Mouse (Mus musculus) naive thymus-derived CD4-positive, alpha-beta T cell, adult 5 months (primary cell): Measurements from ENCODE around the gene 9130019O22Rik. TPM values are rescaled to one million over a fixed set of nuclear protein-coding genes. Genes with fewer than 3 reads are reported as not detected.

ENCODE experiments used
- polyA plus RNA-seq: library from polyadenylated mRNA; unstranded; fragments of 100-300 nt; shearing (Covaris generic); gene quantifications from one replicate; pipeline ENCODE4 v1.2.1, GENCODE M21; 2017

Gene 9130019O22Rik
- polyA plus RNA-seq = 7.7 TPM

GRCm38 (mm10) chr7:127386641-127387392, at the start of gene 9130019O22Rik:
Gene 9130019O22Rik (minus strand): TSS chr7:127387166.

DNA sequence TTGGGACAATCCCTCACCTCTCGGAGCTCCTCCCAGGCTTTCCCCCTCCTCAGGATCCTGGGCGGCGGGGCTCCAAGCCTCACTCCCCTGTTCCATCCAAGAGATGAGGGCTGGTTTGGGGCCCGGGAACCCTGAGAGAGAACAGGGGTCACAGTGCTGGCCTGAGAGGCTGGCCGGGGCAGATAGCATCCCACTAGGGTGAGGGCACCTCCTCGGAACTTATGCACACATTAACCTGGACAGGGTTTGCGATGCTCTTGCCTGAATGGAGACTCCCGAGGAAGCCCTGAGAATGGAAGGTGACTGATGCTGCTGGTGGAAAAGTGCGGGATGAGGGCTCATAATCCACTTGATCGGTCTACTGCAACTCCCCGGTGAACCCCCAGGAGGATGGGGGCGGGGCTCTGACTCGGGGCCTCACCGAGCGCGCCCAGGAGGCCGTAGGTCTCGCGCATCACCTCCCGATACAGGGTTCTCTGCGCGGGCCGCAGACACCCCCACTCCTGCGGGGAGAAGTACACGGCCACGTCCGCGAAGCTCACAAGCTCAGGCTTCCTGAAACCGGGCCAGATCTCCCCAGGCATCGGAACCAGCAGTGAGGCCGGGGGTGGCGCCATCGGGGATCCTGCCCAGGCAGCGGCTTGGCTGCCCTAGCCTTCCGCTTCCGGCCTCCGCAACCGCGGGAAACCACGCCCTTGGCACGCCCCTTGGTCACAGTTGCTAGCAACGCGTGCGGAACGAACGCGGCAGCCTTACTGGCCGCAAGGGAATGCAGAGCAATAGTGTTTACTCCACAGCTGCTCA, 34.6 kb upstream of the 9130019O22Rik start, which contains the start of gene Zfp688:
TSS of gene Zfp688 (minus strand) at position 681 of the 804 bp plus-strand sequence.

GRCm38 (mm10) chr7:127406002-127406987, 19.3 kb upstream of the 9130019O22Rik start, which contains the start of gene Zfp764:
Gene Zfp764 (minus strand): TSS chr7:127406822.

DNA sequence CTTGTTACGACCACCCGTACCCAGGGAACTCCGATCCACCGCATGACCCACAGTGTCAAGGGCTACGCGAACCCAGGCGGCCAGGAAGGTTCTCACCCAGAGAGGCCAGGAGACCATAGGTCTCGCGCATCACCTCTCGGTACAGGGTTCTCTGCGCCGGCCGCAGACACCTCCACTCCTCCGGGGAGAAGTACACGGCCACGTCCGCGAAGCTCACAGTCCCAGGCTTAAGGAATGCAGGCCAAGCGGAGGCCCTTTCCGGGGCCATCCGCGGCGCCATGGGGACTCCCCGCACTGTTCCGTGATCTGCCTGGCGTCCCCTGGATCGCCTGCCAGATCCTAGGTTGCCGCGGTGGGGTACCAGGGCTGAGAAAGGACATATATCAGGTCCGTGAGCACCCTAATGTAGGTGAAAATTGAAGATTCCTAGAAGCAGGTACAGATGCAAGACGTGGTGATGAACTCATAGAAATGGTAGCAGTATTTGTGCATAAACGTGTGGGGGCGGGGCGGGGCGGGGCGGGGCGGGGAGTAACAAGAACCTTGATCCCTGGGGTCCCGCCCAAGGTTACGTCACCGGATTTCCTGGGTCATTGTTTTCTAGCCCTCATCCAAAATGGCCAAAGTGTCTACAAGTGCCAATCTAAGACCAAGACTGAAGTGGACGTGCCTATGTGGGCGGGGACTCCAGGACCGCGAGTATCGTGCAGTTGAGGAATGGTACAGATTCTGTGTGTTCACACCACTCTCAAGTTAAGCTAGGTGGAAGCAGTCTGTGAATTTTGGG, 6.4 kb upstream of the 9130019O22Rik start, which contains the start of gene E430018J23Rik:
TSS of gene E430018J23Rik (minus strand) at position 473 of the 787 bp plus-strand sequence.

GRCm38 (mm10) chr7:127375271-127376245, 11.4 kb downstream of the 9130019O22Rik start, which contains the start of gene Zfp747:
Gene Zfp747 (minus strand): TSS chr7:127376050.

GRCm38 (mm10) chr7:127345512-127346325, 41.2 kb downstream of the 9130019O22Rik start, which contains the start of gene Zfp768:
Gene Zfp768 (minus strand): TSS chr7:127345589.

Other genes with a start within 250 kb of the 9130019O22Rik start
- gene Spn, start 249.3 kb downstream of the 9130019O22Rik start, polyA plus RNA-seq = 42.1 TPM
- 47.5 TPM for gene Cd2bp2, start 191.1 kb downstream of the 9130019O22Rik start, polyA plus RNA-seq
- gene Tbc1d10b, start 178.7 kb downstream of the 9130019O22Rik start, polyA plus RNA-seq = 47.3 TPM
- gene Mylpf, start 178.3 kb downstream of the 9130019O22Rik start, polyA plus RNA-seq = 25.5 TPM
- gene Zfp553, start 154.1 kb downstream of the 9130019O22Rik start, polyA plus RNA-seq = 15.9 TPM
- gene Sept1, start 154.0 kb downstream of the 9130019O22Rik start, polyA plus RNA-seq = 528 TPM
- 7.6 TPM for gene Zfp771, start 142.9 kb downstream of the 9130019O22Rik start, polyA plus RNA-seq
- 10.1 TPM for gene Dctpp1, start 126.5 kb downstream of the 9130019O22Rik start, polyA plus RNA-seq
- gene Sephs2, start 113.1 kb downstream of the 9130019O22Rik start, polyA plus RNA-seq = 26.9 TPM
- 168 TPM for gene Itgal, start 90.9 kb downstream of the 9130019O22Rik start, polyA plus RNA-seq
- gene Zfp768, start 41.6 kb downstream of the 9130019O22Rik start, polyA plus RNA-seq = not detected
- 28.3 TPM for gene Zfp747, start 11.1 kb downstream of the 9130019O22Rik start, polyA plus RNA-seq
- 7.6 TPM for gene E430018J23Rik, start 6.5 kb upstream of the 9130019O22Rik start, polyA plus RNA-seq
- 17.1 TPM for gene Zfp764, start 19.7 kb upstream of the 9130019O22Rik start, polyA plus RNA-seq
- 23.4 TPM for gene Zfp688, start 34.9 kb upstream of the 9130019O22Rik start, polyA plus RNA-seq
- gene Zfp689, start 62.0 kb upstream of the 9130019O22Rik start, polyA plus RNA-seq = 12.4 TPM
- 147 TPM for gene Prr14, start 72.4 kb upstream of the 9130019O22Rik start, polyA plus RNA-seq
- 15.9 TPM for gene Fbrs, start 92.0 kb upstream of the 9130019O22Rik start, polyA plus RNA-seq
- 92.2 TPM for gene Srcap, start 124.8 kb upstream of the 9130019O22Rik start, polyA plus RNA-seq
- gene Gm42715, start 132.4 kb upstream of the 9130019O22Rik start, polyA plus RNA-seq = 5.2 TPM
- 10.2 TPM for gene Tmem265, start 174.2 kb upstream of the 9130019O22Rik start, polyA plus RNA-seq
- gene Phkg2, start 186.2 kb upstream of the 9130019O22Rik start, polyA plus RNA-seq = 113 TPM
- 0.46 TPM for gene Ccdc189, start 201.4 kb upstream of the 9130019O22Rik start, polyA plus RNA-seq
- 137 TPM for gene Rnf40, start 201.6 kb upstream of the 9130019O22Rik start, polyA plus RNA-seq
- 0.85 TPM for gene Zfp629, start 228.6 kb upstream of the 9130019O22Rik start, polyA plus RNA-seq